In the genomic region with DNA sequence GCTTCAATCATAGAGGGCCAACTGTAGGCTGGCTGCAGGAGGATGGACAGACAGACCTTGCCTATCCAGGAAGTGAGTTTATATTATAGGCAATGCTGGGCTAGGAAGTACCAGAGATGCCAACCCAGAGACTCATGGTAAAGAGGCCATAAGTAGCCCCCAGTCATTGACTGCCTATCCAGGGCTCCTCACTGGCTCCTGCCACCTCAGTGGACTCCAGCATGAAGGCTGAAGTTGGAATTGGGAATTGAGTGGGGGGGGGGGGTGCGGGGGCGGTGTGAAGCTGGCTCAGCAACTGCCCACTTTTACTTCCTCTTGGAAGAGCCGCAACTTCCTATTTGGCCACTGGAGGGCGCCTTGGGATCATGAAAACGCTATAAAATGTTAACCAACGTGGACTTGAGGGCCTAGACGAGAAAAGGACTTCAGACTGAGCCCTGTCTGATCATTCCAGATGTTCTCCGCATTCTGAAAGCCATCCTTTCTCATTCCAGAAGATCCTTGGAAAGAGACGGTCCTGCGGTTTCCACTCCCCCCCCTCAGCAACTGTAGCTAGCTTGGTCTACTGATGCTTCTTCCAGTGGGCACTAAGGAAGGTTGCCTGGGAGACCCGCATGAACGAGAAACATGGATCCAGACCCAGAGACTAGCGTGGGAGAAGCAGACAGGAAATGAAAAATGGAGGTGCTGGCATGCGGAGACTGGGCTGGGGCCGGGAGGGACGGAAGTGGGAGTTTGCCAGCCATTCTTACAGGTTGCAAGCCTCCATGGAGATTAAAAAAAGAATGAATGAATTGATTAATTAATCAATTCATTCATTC, we compare ENCODE assay signal across 8 mouse cellular contexts.
DNase-seq lines count a peak whose midpoint lies in the region; ATAC-seq and TF ChIP-seq lines count a peak whose summit lies in the region.

No protein-coding gene starts in this region.

- DNase-seq in 416B (ENCODE audit: low read depth), result peak; percentile 80
- DNase-seq in R1 (ENCODE audit: low read depth, low spot score), result peak; percentile 80
- DNase-seq in cerebellum, postnatal 4 days (ENCODE audit: low spot score in 2 of 2), result peak; percentile 49 to 77
- peak; percentile 29 for DNase-seq in gastrocnemius, postnatal 25 days
- DNase-seq in kidney, adult 2 months, result peak; percentile 79

- H3K27me3 ChIP-seq in kidney, adult 2 months (replicated peaks; ENCODE audit: control insufficient read depth, insufficient read depth, low read length), result no peaks in the 10 kb centered on the region
- H3K27me3 ChIP-seq in limb, embryonic 12.5 days, result no peaks in the 10 kb centered on the region
- no peaks in the 10 kb centered on the region for H3K27me3 ChIP-seq in midbrain, embryonic 16.5 days (ENCODE audit: control insufficient read depth, insufficient read depth, low read depth, low read length)
- H3K27me3 ChIP-seq in stomach, embryonic 14.5 days (ENCODE audit: control insufficient read depth, insufficient read depth, low read length), result no peaks in the 10 kb centered on the region

- peaks cover 6% of the 10 kb centered on the region; the same call in 1 of the 2 replicates for H3K4me1 ChIP-seq in kidney, adult 2 months (ENCODE audit: control insufficient read depth, insufficient read depth, low read length)
- peaks cover 19% of the 10 kb centered on the region for H3K4me1 ChIP-seq in limb, embryonic 12.5 days (replicated peaks)
- peaks cover 6% of the 10 kb centered on the region; the same call in 1 of the 2 replicates for H3K4me1 ChIP-seq in midbrain, embryonic 16.5 days (ENCODE audit: control insufficient read depth, insufficient read depth, low read length)
- peaks cover 6% of the 10 kb centered on the region for H3K4me1 ChIP-seq in stomach, embryonic 14.5 days (ENCODE audit: control insufficient read depth, insufficient read depth, low read length)

- no peak for TF ChIP-seq POLR2A in kidney, adult 2 months (IDR thresholded peaks at IDR 0.05; ENCODE audit: low read depth, low read length)

- no peak overlapping the region for H3K9ac ChIP-seq in limb, embryonic 12.5 days (replicated peaks)
- no peak overlapping the region for H3K9ac ChIP-seq in midbrain, embryonic 16.5 days (ENCODE audit: low read depth, low read length)
- H3K9ac ChIP-seq in stomach, embryonic 14.5 days (replicated peaks; ENCODE audit: low read depth, low read length), result no peak overlapping the region

- H3K36me3 ChIP-seq in kidney, adult 2 months (ENCODE audit: control insufficient read depth, insufficient read depth, low read length), result no peaks in the 10 kb centered on the region
- H3K36me3 ChIP-seq in limb, embryonic 12.5 days, result no peaks in the 10 kb centered on the region
- H3K36me3 ChIP-seq in midbrain, embryonic 16.5 days (ENCODE audit: control insufficient read depth, insufficient read depth, low read length), result no peaks in the 10 kb centered on the region
- no peaks in the 10 kb centered on the region for H3K36me3 ChIP-seq in stomach, embryonic 14.5 days (ENCODE audit: control insufficient read depth, insufficient read depth, low read length)

- H3K4me3 ChIP-seq in kidney, adult 2 months (ENCODE audit: insufficient read depth, low read depth, low read length), result no peak overlapping the region
- no peak overlapping the region for H3K4me3 ChIP-seq in limb, embryonic 12.5 days (replicated peaks)
- H3K4me3 ChIP-seq in midbrain, embryonic 16.5 days (ENCODE audit: low read depth, low read length), result no peak overlapping the region
- H3K4me3 ChIP-seq in stomach, embryonic 14.5 days (ENCODE audit: low read depth, low read length), result no peak overlapping the region

- H3K9me3 ChIP-seq in limb, embryonic 12.5 days, result no peaks in the 10 kb centered on the region
- H3K9me3 ChIP-seq in midbrain, embryonic 16.5 days (replicated peaks; ENCODE audit: control insufficient read depth, low read length, poor library complexity, severe bottlenecking), result no peaks in the 10 kb centered on the region
- H3K9me3 ChIP-seq in stomach, embryonic 14.5 days (ENCODE audit: control insufficient read depth, low read depth, low read length), result peaks cover 2% of the 10 kb centered on the region; the same call in 1 of the 2 replicates

- no peak overlapping the region for H3K27ac ChIP-seq in kidney, adult 2 months (ENCODE audit: insufficient read depth, low read depth, low read length)
- 0 out of 2 replicates have a peak overlapping the region, but pooled peaks have one; percentile 56 for H3K27ac ChIP-seq in limb, embryonic 12.5 days
- H3K27ac ChIP-seq in midbrain, embryonic 16.5 days (ENCODE audit: low read length), result no peak overlapping the region
- H3K27ac ChIP-seq in stomach, embryonic 14.5 days (ENCODE audit: low read length), result no peak overlapping the region

- TF ChIP-seq CTCF in kidney, adult 2 months (conservative IDR thresholded peaks at IDR 0.05; ENCODE audit: insufficient read depth, insufficient read length, low read depth, low read length), result peak; percentile 82

- H3K4me2 ChIP-seq in limb, embryonic 12.5 days, result peak overlapping the region; percentile 23; the same call in 1 of the 2 replicates
- no peak overlapping the region for H3K4me2 ChIP-seq in midbrain, embryonic 16.5 days (ENCODE audit: low read length)
- H3K4me2 ChIP-seq in stomach, embryonic 14.5 days (replicated peaks; ENCODE audit: low read depth, low read length), result no peak overlapping the region

- WGBS in kidney, adult 2 months, result 9% methylated on average over 16 of the region's 16 CpGs
- 13% methylated on average over 16 of the region's 16 CpGs for WGBS in limb, embryonic 12.5 days
- 16% methylated on average over 16 of the region's 16 CpGs for WGBS in midbrain, embryonic 16.5 days
- 11% methylated on average over 16 of the region's 16 CpGs for WGBS in stomach, embryonic 14.5 days

- ATAC-seq in limb, embryonic 12.5 days (ENCODE audit: insufficient number of reproducible peaks, insufficient read depth, low FRiP score, low TSS enrichment, low read depth), result peak; percentile 38; the same call in 1 of the 2 replicates
- ATAC-seq in midbrain, embryonic 16.5 days, result peak; percentile 57
- peak; percentile 44 for ATAC-seq in stomach, embryonic 14.5 days (ENCODE audit: insufficient number of reproducible peaks, insufficient read depth, low FRiP score, low read depth)

Comparison
In these comparisons a context has a peak if more than half of its experiments do, and no peak if none do; other contexts are left out.
1. DNase-seq: peak in every context shown above with its lines; median percentile 80 in 416B; 80 in R1; 79 in kidney, adult 2 months; 63 in cerebellum, postnatal 4 days; 29 in gastrocnemius, postnatal 25 days.